Mouse (Mus musculus) lung, adult 2 months (tissue): ENCODE results near the gene Slc25a22.

ENCODE experiments used
- CTCF ChIP-seq: fragments of 200-500 bp; IDR thresholded peaks from 2 replicates; pipeline ENCODE4 v1.5.1; 2011; ENCODE audit warnings: mild to moderate bottlenecking, low read length, control low read depth; ENCODE audit not compliant: insufficient read depth
- POLR2A ChIP-seq: fragments of 200-500 bp; IDR thresholded peaks from 2 replicates; pipeline ENCODE4 v1.6.1; 2011; ENCODE audit warnings: low read depth, mild to moderate bottlenecking, control low read depth, low read length, borderline replicate concordance; ENCODE audit errors: extremely low read depth

- TF ChIP-seq POLR2A (no peak), CTCF (no peak)
These were observed 33.5 kb upstream of the Slc25a22 start for GRCm38 (mm10) chr7:141471236-141471635.
